Mouse (Mus musculus) megakaryocyte, embryonic 14.5 days (primary cell): ENCODE measurements around the gene Arpc1b.

Experiments
- FLI1 ChIP-seq: IDR thresholded peaks from 2 replicates; pipeline ENCODE4 v1.6.1; 2012; ENCODE audit warnings: low read length, inconsistent platforms, mixed read lengths
- GATA1 ChIP-seq: IDR thresholded peaks from 3 replicates; pipeline ENCODE4 v1.6.1; 2012; ENCODE audit warnings: mixed read lengths, low read length, inconsistent platforms, borderline replicate concordance

- TF ChIP-seq GATA1 (no peak), FLI1 (0 out of 2 replicates have a peak, but pooled peaks have one; percentile 6)
Measured at GRCm38 (mm10) chr5:145139571-145140519, 25.8 kb downstream of the Arpc1b start, which contains the start of the genes Pdap1 and Bud31.
